Mouse (Mus musculus) WW6 (cell line): ENCODE measurements around the gene Nav2.

Experiments
- DNase-seq: peaks from one replicate; pipeline ENCODE4 v3.0.0-alpha.2; 2013; ENCODE audit warnings: low read depth, low spot score

Gene Nav2

GRCm38 (mm10) chr7:49205551-49205950 is 297.0 kb downstream of the Nav2 start:
- no peak for DNase-seq

- no peak for DNase-seq
Observed at GRCm38 (mm10) chr7:49206775-49207676, 298.5 kb downstream of the Nav2 start.

GRCm38 (mm10) chr7:49209526-49209925 is 301.0 kb downstream of the Nav2 start:
- DNase-seq = no peak

- DNase-seq = no peak
Observed at GRCm38 (mm10) chr7:49210721-49211120, 302.2 kb downstream of the Nav2 start.

GRCm38 (mm10) chr7:49213011-49213410 is 304.5 kb downstream of the Nav2 start:
- no peak for DNase-seq

GRCm38 (mm10) chr7:49217786-49218185 is 309.3 kb downstream of the Nav2 start:
- DNase-seq = no peak

GRCm38 (mm10) chr7:49225741-49226140 is 317.2 kb downstream of the Nav2 start:
- DNase-seq = no peak

GRCm38 (mm10) chr7:49232969-49233368 is 324.5 kb downstream of the Nav2 start:
- DNase-seq = no peak

- DNase-seq = no peak
Observed at GRCm38 (mm10) chr7:49234288-49234687, 325.8 kb downstream of the Nav2 start.

GRCm38 (mm10) chr7:49235271-49235681 is 326.8 kb downstream of the Nav2 start:
- no peak for DNase-seq

GRCm38 (mm10) chr7:49235821-49236220 is 327.3 kb downstream of the Nav2 start:
- no peak for DNase-seq

- DNase-seq = no peak
Observed at GRCm38 (mm10) chr7:49240461-49240860, 331.9 kb downstream of the Nav2 start.

- no peak for DNase-seq
Observed at GRCm38 (mm10) chr7:49241229-49241751, 332.8 kb downstream of the Nav2 start.

GRCm38 (mm10) chr7:49242261-49242660 is 333.7 kb downstream of the Nav2 start:
- DNase-seq = no peak

- DNase-seq = no peak
Observed at GRCm38 (mm10) chr7:49243079-49243478, 334.6 kb downstream of the Nav2 start.

GRCm38 (mm10) chr7:49245537-49246239 is 337.2 kb downstream of the Nav2 start:
- peak; percentile 72 for DNase-seq

- peak; percentile 29 for DNase-seq
Observed at GRCm38 (mm10) chr7:49246240-49246578, 337.7 kb downstream of the Nav2 start.

GRCm38 (mm10) chr7:49246584-49247481 is 338.3 kb downstream of the Nav2 start:
- no peak for DNase-seq

GRCm38 (mm10) chr7:49247744-49248331 is 339.3 kb downstream of the Nav2 start:
- no peak for DNase-seq

- DNase-seq = no peak
Observed at GRCm38 (mm10) chr7:49248333-49249086, 340.0 kb downstream of the Nav2 start.
